Mouse (Mus musculus) lung, embryonic 14.5 days (tissue): ENCODE results near the gene Caskin2. TPM values are rescaled to one million over a fixed set of nuclear protein-coding genes. Genes with fewer than 3 reads are reported as not detected.

ENCODE experiments used
- ATAC-seq: fragments of 200-750 bp; cut with Nextera tagmentation; 2 replicates; pipeline ENCODE4 v1.8.0; 2017; ENCODE audit warnings: mild to moderate bottlenecking, moderate TSS enrichment, moderate library complexity; ENCODE audit not compliant: insufficient read depth
- DNase-seq: peaks from one replicate; pipeline ENCODE4 v3.0.0-alpha.2; 2015
- H3K27ac ChIP-seq: fragments of 300-500 bp; sonication (generic); 2 replicates; pipeline ENCODE4 v1.5.1; 2014; ENCODE audit warnings: low read depth, mild to moderate bottlenecking, moderate library complexity
- H3K27me3 ChIP-seq: fragments of 300-500 bp; sonication (generic); 2 replicates; pipeline ENCODE4 v1.6.1; 2014; ENCODE audit warnings: low read length, control low read depth; ENCODE audit not compliant: insufficient read depth
- H3K36me3 ChIP-seq: fragments of 300-500 bp; sonication (generic); 2 replicates; pipeline ENCODE4 v1.6.1; 2014; ENCODE audit warnings: control low read depth; ENCODE audit not compliant: insufficient read depth
- H3K4me1 ChIP-seq: fragments of 300-500 bp; sonication (generic); 2 replicates; pipeline ENCODE4 v1.6.1; 2014; ENCODE audit warnings: antibody characterized with exemption, control low read depth; ENCODE audit not compliant: insufficient read depth
- H3K4me2 ChIP-seq: fragments of 300-500 bp; sonication (generic); 2 replicates; pipeline ENCODE4 v1.6.1; 2014; ENCODE audit warnings: mild to moderate bottlenecking
- H3K4me3 ChIP-seq: fragments of 300-500 bp; sonication (generic); 2 replicates; pipeline ENCODE4 v1.5.1; 2014; ENCODE audit warnings: low read depth, low read length
- H3K9ac ChIP-seq: fragments of 300-500 bp; sonication (generic); 2 replicates; pipeline ENCODE4 v1.6.1; 2014
- H3K9me3 ChIP-seq: fragments of 300-500 bp; sonication (generic); 2 replicates; pipeline ENCODE4 v1.6.1; 2016; ENCODE audit warnings: low read depth, low read length, control low read depth
- CTCF ChIP-seq: IDR thresholded peaks from 2 replicates; pipeline ENCODE4 v1.5.1; 2016; ENCODE audit warnings: antibody characterized with exemption, low read depth
- WGBS: fragments of 180-500 bp; shearing (Covaris S2); extraction: QIAGEN DNeasy Blood & Tissue Kit; methylation state at CpG from one replicate; pipeline ENCODE4 v1.1.7; 2014; 5-methylcytosine and 5-hydroxymethylcytosine counted together
- polyA plus RNA-seq: library from polyadenylated mRNA; unstranded; fragments of >200 nt; fragmentation: Nextera tagmentation; extraction: Ambion mirVana; gene quantifications from 2 replicates; pipeline ENCODE4 v1.2.1, GENCODE M21; 2014

Caskin2 gene
- polyA plus RNA-seq, 1 experiment from 2014 or later: 23.0 TPM

GRCm38 (mm10) chr11:115838895-115839311 is 25.5 kb upstream of the Caskin2 start:
- ATAC-seq: no peak
- Histone ChIP-seq H3K27ac (peak overlapping the region; percentile 85), H3K4me1 (peaks cover 48% of the 10 kb centered on the region), H3K4me3 (no peak overlapping the region), H3K36me3 (no peaks in the 10 kb centered on the region), H3K9ac (no peak overlapping the region), H3K9me3 (no peaks in the 10 kb centered on the region), H3K4me2 (peak overlapping the region; percentile 15; the same call in 1 of the 2 replicates), H3K27me3 (no peaks in the 10 kb centered on the region)
- WGBS: 32% methylated on average over 4 of the region's 4 CpGs
- TF ChIP-seq CTCF: no peak
- peak; percentile 39 for DNase-seq

- H3K36me3 ChIP-seq: no peaks in the 10 kb centered on the region
- peaks cover 45% of the 10 kb centered on the region for H3K4me1 ChIP-seq
- H3K4me2 ChIP-seq: no peak overlapping the region
- H3K9me3 ChIP-seq: no peaks in the 10 kb centered on the region
- H3K9ac ChIP-seq: no peak overlapping the region
- H3K27ac ChIP-seq: peak overlapping the region; percentile 85
- ATAC-seq (no peak), DNase-seq (no peak)
- WGBS: 74% methylated on average over 22 of the region's 22 CpGs
- TF ChIP-seq CTCF: no peak
- H3K4me3 ChIP-seq: no peak overlapping the region
- no peaks in the 10 kb centered on the region for H3K27me3 ChIP-seq
Observed at GRCm38 (mm10) chr11:115837606-115838345, 24.3 kb upstream of the Caskin2 start.

DNA sequence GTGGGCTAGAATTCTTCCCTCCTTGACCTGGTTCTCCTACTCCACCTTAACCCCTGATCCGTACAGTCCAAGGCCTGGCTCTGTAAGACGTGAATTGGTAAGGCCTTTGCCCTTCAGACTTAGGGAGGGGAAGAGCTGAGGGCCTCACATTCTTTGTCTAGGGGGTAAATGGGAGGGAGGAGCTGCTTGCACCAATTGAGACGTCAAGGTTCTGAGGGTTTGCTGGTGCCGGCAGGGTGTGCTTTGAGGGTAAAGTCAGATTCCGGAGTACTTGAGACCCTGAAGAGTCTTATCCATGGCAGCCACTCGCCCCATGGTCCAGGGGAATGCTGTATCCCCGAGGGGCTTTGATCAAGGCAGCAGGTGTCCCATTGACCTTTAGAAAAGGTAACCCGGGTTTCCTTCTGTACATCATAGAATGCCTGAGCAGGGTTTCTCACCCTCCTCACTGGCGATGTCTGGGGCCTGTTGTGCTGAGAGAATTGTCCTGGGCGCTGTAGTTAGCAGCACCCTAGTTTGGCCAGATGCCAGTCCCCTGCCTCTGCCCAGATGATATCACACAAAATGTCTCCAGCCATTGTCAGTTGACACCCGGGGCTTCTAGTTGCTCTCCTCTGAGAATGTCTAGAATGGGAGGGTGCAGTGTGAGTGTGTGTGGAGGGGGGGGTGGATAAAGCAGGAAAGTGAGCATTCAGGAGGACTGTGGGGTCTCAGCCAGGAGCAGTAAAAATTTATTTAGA is 23.4 kb upstream of the Caskin2 start:
- peaks cover 42% of the 10 kb centered on the region for H3K4me1 ChIP-seq
- H3K4me2 ChIP-seq: peak overlapping the region; percentile 22; the same call in 1 of the 2 replicates
- no peaks in the 10 kb centered on the region for H3K27me3 ChIP-seq
- ATAC-seq (peak; percentile 30; the same call in 1 of the 2 replicates), DNase-seq (peak; percentile 53)
- TF ChIP-seq CTCF: no peak
- H3K4me3 ChIP-seq: no peak overlapping the region
- no peaks in the 10 kb centered on the region for H3K9me3 ChIP-seq
- 37% methylated on average over 11 of the region's 11 CpGs for WGBS
- H3K27ac ChIP-seq: peak overlapping the region; percentile 85
- no peak overlapping the region for H3K9ac ChIP-seq
- no peaks in the 10 kb centered on the region for H3K36me3 ChIP-seq

DNA sequence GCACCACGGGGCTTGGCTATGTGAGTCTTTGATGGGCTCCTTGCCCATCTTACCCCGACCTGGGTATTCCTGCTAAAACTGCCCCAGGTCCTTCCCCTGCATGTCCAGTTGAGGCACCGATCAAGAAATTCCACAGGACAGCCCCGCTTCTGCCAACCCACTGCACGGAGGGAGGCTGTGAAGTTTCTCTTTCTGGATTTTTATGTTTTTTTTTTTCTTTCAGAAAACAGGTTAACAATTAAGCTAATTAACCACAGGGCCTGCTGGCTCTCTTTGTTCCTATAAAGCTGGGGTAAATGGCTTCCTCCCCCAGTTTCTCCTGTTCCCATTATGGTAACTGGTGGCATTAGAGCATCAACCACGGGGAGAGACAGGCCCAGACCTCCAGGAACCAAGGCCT is 20.6 kb upstream of the Caskin2 start:
- no peak overlapping the region for H3K4me2 ChIP-seq
- H3K4me1 ChIP-seq: peaks cover 38% of the 10 kb centered on the region
- peak overlapping the region; percentile 91 for H3K27ac ChIP-seq
- H3K9me3 ChIP-seq: no peaks in the 10 kb centered on the region
- ATAC-seq: no peak
- no peaks in the 10 kb centered on the region for H3K27me3 ChIP-seq
- TF ChIP-seq CTCF: no peak
- H3K4me3 ChIP-seq: no peak overlapping the region
- H3K9ac ChIP-seq: no peak overlapping the region
- no peak for DNase-seq
- 67% methylated on average over 6 of the region's 6 CpGs for WGBS
- H3K36me3 ChIP-seq: no peaks in the 10 kb centered on the region

DNA sequence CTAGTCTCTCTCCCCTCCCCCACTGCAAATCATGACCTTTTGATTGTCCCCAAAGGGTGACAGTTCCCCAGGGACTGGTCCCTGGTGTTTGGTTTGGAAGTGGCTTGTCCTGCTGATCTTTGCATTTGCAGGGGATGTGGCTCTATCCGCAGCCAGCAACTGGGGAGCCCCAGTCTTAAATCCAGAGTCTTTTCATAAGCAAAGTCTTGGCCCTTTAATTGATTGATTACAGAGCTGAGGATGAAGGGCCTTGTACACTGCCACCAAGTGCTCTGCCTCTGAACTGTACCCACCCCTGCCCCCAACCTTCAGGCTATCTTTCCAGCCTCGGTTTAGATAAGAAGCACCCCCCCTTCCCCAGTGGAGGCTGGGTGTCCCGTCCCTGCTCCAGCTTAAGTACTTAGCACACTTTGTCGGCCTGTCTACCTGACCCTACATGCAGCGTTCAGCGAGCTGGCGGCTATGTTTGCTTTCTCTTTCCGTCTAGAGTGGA is 19.6 kb upstream of the Caskin2 start:
- no peak for TF ChIP-seq CTCF
- H3K27me3 ChIP-seq: no peaks in the 10 kb centered on the region
- H3K4me3 ChIP-seq: no peak overlapping the region
- H3K27ac ChIP-seq: peak overlapping the region; percentile 91
- peaks cover 33% of the 10 kb centered on the region for H3K4me1 ChIP-seq
- ATAC-seq: peak; percentile 47
- WGBS: 12% methylated on average over 8 of the region's 8 CpGs
- peak overlapping the region; percentile 34 for H3K4me2 ChIP-seq
- peak; percentile 61 for DNase-seq
- no peak overlapping the region for H3K9ac ChIP-seq
- H3K9me3 ChIP-seq: no peaks in the 10 kb centered on the region
- H3K36me3 ChIP-seq: no peaks in the 10 kb centered on the region

- Histone ChIP-seq H3K36me3 (no peaks in the 10 kb centered on the region), H3K9ac (no peak overlapping the region), H3K4me2 (peak overlapping the region; percentile 34), H3K4me3 (no peak overlapping the region), H3K9me3 (no peaks in the 10 kb centered on the region), H3K27me3 (no peaks in the 10 kb centered on the region), H3K27ac (peak overlapping the region; percentile 91), H3K4me1 (peaks cover 30% of the 10 kb centered on the region)
- ATAC-seq (peak; percentile 36; the same call in 1 of the 2 replicates), DNase-seq (peak; percentile 78)
- TF ChIP-seq CTCF: no peak
- 7% methylated on average over 8 of the region's 8 CpGs for WGBS
Observed at GRCm38 (mm10) chr11:115832523-115832922, 19.1 kb upstream of the Caskin2 start.

GRCm38 (mm10) chr11:115832064-115832463 is 18.6 kb upstream of the Caskin2 start:
- Histone ChIP-seq H3K36me3 (no peaks in the 10 kb centered on the region), H3K27me3 (no peaks in the 10 kb centered on the region), H3K9me3 (no peaks in the 10 kb centered on the region), H3K4me2 (peak overlapping the region; percentile 34; the same call in 1 of the 2 replicates), H3K27ac (peak overlapping the region; percentile 91), H3K9ac (no peak overlapping the region), H3K4me1 (peaks cover 30% of the 10 kb centered on the region), H3K4me3 (no peak overlapping the region)
- no peak for TF ChIP-seq CTCF
- ATAC-seq: no peak
- WGBS: 53% methylated on average over 6 of the region's 6 CpGs
- DNase-seq: no peak
